Mouse (Mus musculus) hindbrain, embryonic 10.5 days (tissue): ENCODE results near the gene Ccdc105. TPM values are rescaled to one million over a fixed set of nuclear protein-coding genes. Genes with fewer than 3 reads are reported as not detected.
A peak's percentile ranks its signal among the peaks of the same experiment; 100 is the strongest.

Experiments used
- DNase-seq: peaks from one replicate; pipeline ENCODE4 v3.0.0-alpha.2; 2017; ENCODE audit warnings: low spot score
- H3K27ac ChIP-seq: fragments of 300-500 bp; sonication (generic); 2 replicates; pipeline ENCODE4 v1.5.1; 2016; ENCODE audit warnings: mild to moderate bottlenecking, moderate library complexity
- H3K27me3 ChIP-seq: fragments of 300-500 bp; sonication (generic); 2 replicates; pipeline ENCODE4 v1.6.1; 2016; ENCODE audit warnings: mild to moderate bottlenecking; ENCODE audit not compliant: poor library complexity, insufficient read depth, severe bottlenecking
- H3K36me3 ChIP-seq: fragments of 300-500 bp; sonication (generic); 2 replicates; pipeline ENCODE4 v1.6.1; 2016; ENCODE audit warnings: mild to moderate bottlenecking, moderate library complexity
- H3K4me1 ChIP-seq: fragments of 300-500 bp; sonication (generic); replicated peaks from 2 replicates; pipeline ENCODE4 v1.6.1; 2016; ENCODE audit warnings: mild to moderate bottlenecking
- H3K4me3 ChIP-seq: fragments of 300-500 bp; sonication (generic); 2 replicates; pipeline ENCODE4 v1.5.1; 2016; ENCODE audit warnings: mild to moderate bottlenecking, moderate library complexity
- H3K9me3 ChIP-seq: fragments of 300-500 bp; sonication (generic); 2 replicates; pipeline ENCODE4 v1.6.1; 2016; ENCODE audit warnings: mild to moderate bottlenecking, moderate library complexity
- WGBS: fragments of 180-500 bp; shearing (Covaris S2); methylation state at CpG from one replicate; pipeline ENCODE4 v1.1.7; 2016; 5-methylcytosine and 5-hydroxymethylcytosine counted together
- polyA plus RNA-seq: library from polyadenylated mRNA; unstranded; fragments of >200 nt; fragmentation: Nextera tagmentation; extraction: Ambion mirVana; gene quantifications from 2 replicates; pipeline ENCODE4 v1.2.1, GENCODE M21; 2016

Gene Ccdc105
- polyA plus RNA-seq, 1 experiment from 2014 or later: 0.09 TPM

- 57% methylated on average over 4 of the region's 4 CpGs for WGBS
- H3K36me3 ChIP-seq: no peaks in the 10 kb centered on the region
- no peak overlapping the region for H3K4me3 ChIP-seq
- H3K9me3 ChIP-seq: no peaks in the 10 kb centered on the region
- H3K27me3 ChIP-seq: peaks cover 26% of the 10 kb centered on the region; the same call in 1 of the 2 replicates
- H3K4me1 ChIP-seq: peaks cover 15% of the 10 kb centered on the region
- no peak overlapping the region for H3K27ac ChIP-seq
- DNase-seq: peak; percentile 26
Measured at GRCm38 (mm10) chr10:78745453-78746232, 7.2 kb downstream of the Ccdc105 start.

GRCm38 (mm10) chr10:78743721-78744120 lies 9.1 kb downstream of the Ccdc105 start:
- Histone ChIP-seq H3K27ac (no peak overlapping the region), H3K36me3 (no peaks in the 10 kb centered on the region), H3K4me1 (peaks cover 15% of the 10 kb centered on the region), H3K4me3 (no peak overlapping the region), H3K27me3 (peaks cover 16% of the 10 kb centered on the region; the same call in 1 of the 2 replicates), H3K9me3 (no peaks in the 10 kb centered on the region)
- DNase-seq: no peak

GRCm38 (mm10) chr10:78739821-78740220 lies 13.0 kb downstream of the Ccdc105 start:
- H3K36me3 ChIP-seq: no peaks in the 10 kb centered on the region
- H3K9me3 ChIP-seq: no peaks in the 10 kb centered on the region
- H3K4me1 ChIP-seq: no peaks in the 10 kb centered on the region
- WGBS: 82% methylated on average over 4 of the region's 4 CpGs
- no peak overlapping the region for H3K27ac ChIP-seq
- DNase-seq: no peak
- no peaks in the 10 kb centered on the region for H3K27me3 ChIP-seq
- H3K4me3 ChIP-seq: no peak overlapping the region

GRCm38 (mm10) chr10:78727876-78728275 lies 25.0 kb downstream of the Ccdc105 start:
- H3K27ac ChIP-seq: no peak overlapping the region
- no peak overlapping the region for H3K4me3 ChIP-seq

GRCm38 (mm10) chr10:78727035-78727434 lies 25.8 kb downstream of the Ccdc105 start:
- Histone ChIP-seq H3K36me3 (no peaks in the 10 kb centered on the region), H3K4me3 (no peak overlapping the region), H3K27ac (no peak overlapping the region), H3K4me1 (no peaks in the 10 kb centered on the region), H3K27me3 (no peaks in the 10 kb centered on the region), H3K9me3 (no peaks in the 10 kb centered on the region)
- DNase-seq: no peak
- 83% methylated on average over 3 of the region's 3 CpGs for WGBS

More at GRCm38 (mm10) chr10:78727876-78728275, 25.0 kb downstream of the Ccdc105 start:
- Histone ChIP-seq H3K36me3 (no peaks in the 10 kb centered on the region), H3K27me3 (no peaks in the 10 kb centered on the region), H3K9me3 (no peaks in the 10 kb centered on the region), H3K4me1 (no peaks in the 10 kb centered on the region)
- 89% methylated on average over 5 of the region's 5 CpGs for WGBS
- no peak for DNase-seq

- 55% methylated on average over 2 of the region's 2 CpGs for WGBS
- no peak overlapping the region for H3K27ac ChIP-seq
- no peaks in the 10 kb centered on the region for H3K27me3 ChIP-seq
- H3K9me3 ChIP-seq: no peaks in the 10 kb centered on the region
- H3K36me3 ChIP-seq: no peaks in the 10 kb centered on the region
- no peaks in the 10 kb centered on the region for H3K4me1 ChIP-seq
- H3K4me3 ChIP-seq: no peak overlapping the region
- DNase-seq: no peak
Measured at GRCm38 (mm10) chr10:78723416-78723815, 29.4 kb downstream of the Ccdc105 start.

GRCm38 (mm10) chr10:78722654-78723053 lies 30.2 kb downstream of the Ccdc105 start:
- H3K36me3 ChIP-seq: no peaks in the 10 kb centered on the region
- no peaks in the 10 kb centered on the region for H3K9me3 ChIP-seq
- WGBS: 84% methylated on average over 2 of the region's 2 CpGs
- no peak overlapping the region for H3K4me3 ChIP-seq
- H3K27me3 ChIP-seq: no peaks in the 10 kb centered on the region
- no peak for DNase-seq
- H3K4me1 ChIP-seq: no peaks in the 10 kb centered on the region
- no peak overlapping the region for H3K27ac ChIP-seq

- H3K4me3 ChIP-seq: no peak overlapping the region
- no peaks in the 10 kb centered on the region for H3K9me3 ChIP-seq
- H3K4me1 ChIP-seq: no peaks in the 10 kb centered on the region
- no peak for DNase-seq
- 88% methylated on average over 5 of the region's 5 CpGs for WGBS
- no peaks in the 10 kb centered on the region for H3K36me3 ChIP-seq
- H3K27ac ChIP-seq: no peak overlapping the region
- no peaks in the 10 kb centered on the region for H3K27me3 ChIP-seq
Measured at GRCm38 (mm10) chr10:78722036-78722435, 30.8 kb downstream of the Ccdc105 start.

- no peaks in the 10 kb centered on the region for H3K27me3 ChIP-seq
- no peak within 1 kb of the TSS for H3K4me3 ChIP-seq
- H3K27ac ChIP-seq: no peak within 1 kb of the TSS
- H3K36me3 ChIP-seq: no peaks in the 10 kb centered on the region
- H3K9me3 ChIP-seq: no peaks in the 10 kb centered on the region
- WGBS: 67% methylated on average over 11 of the region's 11 CpGs
- H3K4me1 ChIP-seq: no peaks in the 10 kb centered on the region
- DNase-seq: no peak
Measured at GRCm38 (mm10) chr10:78718056-78718455, 34.8 kb downstream of the Ccdc105 start, which contains the start of gene Casp14. TSS of gene Casp14 (minus strand) at chr10:78718294.

- Histone ChIP-seq H3K27ac (no peak overlapping the region), H3K9me3 (no peaks in the 10 kb centered on the region), H3K4me1 (no peaks in the 10 kb centered on the region), H3K4me3 (no peak overlapping the region), H3K27me3 (no peaks in the 10 kb centered on the region), H3K36me3 (no peaks in the 10 kb centered on the region)
- no peak for DNase-seq
Measured at GRCm38 (mm10) chr10:78716231-78716630, 36.6 kb downstream of the Ccdc105 start.

GRCm38 (mm10) chr10:78715156-78715555 lies 37.7 kb downstream of the Ccdc105 start:
- WGBS: 89% methylated on average over 7 of the region's 7 CpGs
- Histone ChIP-seq H3K4me1 (no peaks in the 10 kb centered on the region), H3K27ac (no peak overlapping the region), H3K27me3 (no peaks in the 10 kb centered on the region), H3K36me3 (no peaks in the 10 kb centered on the region), H3K4me3 (no peak overlapping the region), H3K9me3 (no peaks in the 10 kb centered on the region)
- DNase-seq: no peak

GRCm38 (mm10) chr10:78714129-78714528 lies 38.7 kb downstream of the Ccdc105 start:
- H3K27me3 ChIP-seq: no peaks in the 10 kb centered on the region
- 88% methylated on average over 6 of the region's 6 CpGs for WGBS
- H3K9me3 ChIP-seq: no peaks in the 10 kb centered on the region
- no peak overlapping the region for H3K27ac ChIP-seq
- no peaks in the 10 kb centered on the region for H3K4me1 ChIP-seq
- no peaks in the 10 kb centered on the region for H3K36me3 ChIP-seq
- DNase-seq: no peak
- no peak overlapping the region for H3K4me3 ChIP-seq

GRCm38 (mm10) chr10:78710706-78711105 lies 42.2 kb downstream of the Ccdc105 start:
- H3K27me3 ChIP-seq: no peaks in the 10 kb centered on the region

More at GRCm38 (mm10) chr10:78710706-78711105, 42.2 kb downstream of the Ccdc105 start:
- Histone ChIP-seq H3K4me3 (no peak overlapping the region), H3K36me3 (no peaks in the 10 kb centered on the region), H3K9me3 (no peaks in the 10 kb centered on the region), H3K4me1 (no peaks in the 10 kb centered on the region), H3K27ac (no peak overlapping the region)
- DNase-seq: no peak
